Mouse (Mus musculus) heart, postnatal 4 days (tissue): ENCODE measurements around the gene Mcrip2. TPM values are rescaled to one million over a fixed set of nuclear protein-coding genes. Genes with fewer than 3 reads are reported as not detected.
A peak's percentile ranks its signal among the peaks of the same experiment; 100 is the strongest.

ENCODE experiments used
- DNase-seq: peaks from one replicate; pipeline ENCODE4 v3.0.0; 2021
- total RNA-seq, 2 experiments: library from RNA; stranded (reverse); gene quantifications; 2 replicates each; pipeline ENCODE4 v1.2.3; 2021

Mcrip2 gene
- total RNA-seq, 2 experiments from 2014 or later: 195 to 217 TPM

DNA sequence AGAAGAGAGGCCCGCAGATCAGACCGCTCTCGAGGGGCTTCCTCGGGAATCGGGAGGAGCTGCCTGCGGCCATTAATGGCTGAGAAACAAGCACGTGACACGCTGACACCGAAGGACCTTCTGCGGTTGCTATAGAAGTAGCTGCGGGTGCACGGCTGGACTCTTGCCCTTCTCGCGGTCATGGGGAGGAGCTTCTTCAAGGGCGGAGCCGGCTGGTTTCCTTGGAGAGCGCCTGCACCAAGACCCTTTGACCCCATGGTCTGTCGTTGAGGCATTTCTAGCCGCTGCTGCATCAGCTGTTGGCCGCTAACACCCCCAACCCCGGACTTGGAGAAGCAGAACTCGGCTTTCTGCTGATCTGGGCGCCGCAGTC, 35.3 kb downstream of the Mcrip2 start, which contains the start of gene Stub1:
TSS of gene Stub1 (minus strand) at position 114 of the 373 bp plus-strand sequence.
- DNase-seq: peak; percentile 94

DNA sequence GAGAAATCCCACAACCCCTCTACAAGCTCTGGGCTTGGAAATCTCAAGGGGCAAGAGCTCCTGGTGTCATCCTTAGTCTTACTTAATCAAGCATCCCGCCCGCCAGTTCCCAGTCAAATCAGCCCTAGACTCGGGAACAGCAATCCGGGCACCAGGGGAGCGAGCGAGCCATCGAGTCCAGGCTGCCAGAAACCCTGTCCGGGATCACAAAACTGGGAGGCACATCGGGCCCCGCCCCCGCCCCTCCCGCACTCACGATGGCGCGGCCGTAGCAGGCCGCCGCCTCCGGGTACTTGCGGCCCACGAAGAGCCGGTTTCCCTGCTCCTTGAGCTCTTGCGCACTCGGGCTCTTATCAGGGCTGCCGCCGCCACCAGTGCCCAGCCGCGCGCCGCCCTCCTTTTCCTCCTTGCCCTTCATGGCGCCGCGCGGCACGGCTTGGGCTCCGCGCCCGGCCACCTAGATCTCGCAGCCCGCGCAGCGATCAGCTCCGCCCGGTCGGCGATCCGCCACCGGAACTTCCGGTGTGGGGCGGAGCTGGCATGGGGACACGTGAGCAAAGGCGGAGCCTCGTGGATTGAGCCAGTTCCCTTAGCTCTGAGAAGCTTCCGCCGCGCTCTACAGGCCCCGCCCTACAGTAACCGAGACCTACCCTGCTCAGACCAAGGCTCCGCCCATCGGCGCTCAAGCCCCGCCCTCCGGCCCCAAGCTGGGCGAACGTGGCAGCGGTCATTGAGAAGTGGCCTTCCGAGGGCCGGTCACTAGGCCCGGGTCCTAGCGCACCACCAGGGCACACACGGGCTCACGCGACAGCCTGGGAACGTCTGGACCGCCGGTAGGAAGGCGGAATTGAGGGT, 35.9 kb downstream of the Mcrip2 start:
- DNase-seq: peak; percentile 100

GRCm38 (mm10) chr17:25831451-25832281, 36.9 kb downstream of the Mcrip2 start:
- peak; percentile 47 for DNase-seq

- no peak for DNase-seq
These were observed 37.6 kb downstream of the Mcrip2 start for GRCm38 (mm10) chr17:25830806-25831431.

- no peak for DNase-seq
These were observed 38.3 kb downstream of the Mcrip2 start for GRCm38 (mm10) chr17:25830200-25830753.

GRCm38 (mm10) chr17:25829558-25830017, 39.0 kb downstream of the Mcrip2 start:
- no peak for DNase-seq

DNA sequence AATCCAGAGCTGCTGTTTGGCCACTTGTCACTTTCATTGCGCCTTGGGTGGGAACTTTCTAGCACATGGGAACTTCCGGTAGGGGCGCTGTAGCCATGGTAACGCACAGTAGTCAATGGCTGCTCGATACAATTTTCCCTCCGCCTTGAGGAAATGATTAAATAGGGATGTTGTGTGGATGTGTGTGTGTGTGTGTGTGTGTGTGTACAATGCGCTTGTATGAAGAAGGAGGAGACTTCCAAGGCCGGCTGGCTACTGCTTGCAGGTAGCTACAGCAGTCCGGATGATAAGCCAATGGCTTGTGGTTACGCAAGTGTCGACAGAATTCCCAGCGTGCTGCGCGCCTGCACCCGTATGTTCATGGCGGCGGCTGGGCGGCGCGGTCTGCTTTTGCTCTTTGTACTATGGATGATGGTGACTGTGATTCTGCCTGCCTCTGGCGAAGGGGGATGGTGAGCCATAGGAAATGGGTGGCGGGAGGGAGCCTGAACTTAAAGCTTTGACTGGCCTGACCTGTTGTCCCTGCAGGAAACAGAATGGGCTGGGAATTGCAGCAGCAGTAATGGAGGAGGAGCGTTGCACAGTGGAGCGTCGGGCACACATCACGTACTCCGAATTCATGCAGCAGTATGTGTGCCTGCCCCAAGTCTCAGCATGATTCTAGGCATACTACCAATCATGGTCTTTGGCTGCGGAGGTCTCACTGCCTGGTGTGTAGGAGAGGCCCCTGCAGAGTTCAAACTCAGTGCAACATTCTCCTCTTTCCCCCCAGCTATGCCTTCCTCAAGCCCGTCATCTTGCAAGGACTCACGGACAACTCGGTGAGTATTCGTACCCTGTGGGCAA, 39.6 kb downstream of the Mcrip2 start, which contains the start of gene Jmjd8:
TSS of gene Jmjd8 (plus strand) at position 156 of the 846 bp plus-strand sequence.
- peak; percentile 78 for DNase-seq

DNA sequence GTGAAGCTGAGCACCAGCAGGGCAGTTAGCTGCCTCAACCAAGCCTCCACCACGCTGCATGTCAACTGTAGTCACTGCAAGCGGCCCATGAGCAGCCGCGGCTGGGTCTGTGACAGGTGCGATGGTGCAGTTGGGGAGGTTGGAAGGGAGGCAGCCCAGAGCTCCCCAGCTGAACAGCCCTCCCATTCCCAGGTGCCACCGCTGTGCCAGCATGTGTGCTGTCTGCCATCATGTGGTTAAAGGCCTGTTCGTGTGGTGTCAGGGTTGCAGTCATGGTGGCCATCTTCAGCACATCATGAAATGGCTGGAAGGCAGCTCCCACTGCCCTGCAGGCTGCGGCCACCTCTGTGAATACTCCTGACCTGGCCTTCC, 40.4 kb downstream of the Mcrip2 start:
- DNase-seq: no peak

GRCm38 (mm10) chr17:25827546-25828222, 40.9 kb downstream of the Mcrip2 start:
- no peak for DNase-seq

DNA sequence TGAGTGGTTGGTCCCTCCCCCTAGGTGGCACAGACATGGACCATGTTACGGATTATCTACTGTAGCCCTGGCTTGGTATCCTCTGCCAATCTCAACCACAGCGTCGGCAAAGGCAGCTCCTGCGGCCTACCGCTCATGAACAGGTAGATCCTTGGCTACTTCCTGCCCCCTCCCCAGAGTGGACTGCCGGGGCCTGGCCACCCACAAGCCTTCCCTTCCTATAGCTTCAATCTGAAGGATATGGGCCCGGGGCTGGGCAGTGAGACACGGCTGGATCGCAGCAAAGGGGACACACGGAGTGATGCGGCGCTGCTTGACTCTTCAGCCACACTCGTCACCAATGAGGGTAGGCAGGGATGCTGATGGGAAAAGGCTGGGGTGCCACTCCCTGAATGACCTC, 41.6 kb downstream of the Mcrip2 start:
- DNase-seq: no peak

DNA sequence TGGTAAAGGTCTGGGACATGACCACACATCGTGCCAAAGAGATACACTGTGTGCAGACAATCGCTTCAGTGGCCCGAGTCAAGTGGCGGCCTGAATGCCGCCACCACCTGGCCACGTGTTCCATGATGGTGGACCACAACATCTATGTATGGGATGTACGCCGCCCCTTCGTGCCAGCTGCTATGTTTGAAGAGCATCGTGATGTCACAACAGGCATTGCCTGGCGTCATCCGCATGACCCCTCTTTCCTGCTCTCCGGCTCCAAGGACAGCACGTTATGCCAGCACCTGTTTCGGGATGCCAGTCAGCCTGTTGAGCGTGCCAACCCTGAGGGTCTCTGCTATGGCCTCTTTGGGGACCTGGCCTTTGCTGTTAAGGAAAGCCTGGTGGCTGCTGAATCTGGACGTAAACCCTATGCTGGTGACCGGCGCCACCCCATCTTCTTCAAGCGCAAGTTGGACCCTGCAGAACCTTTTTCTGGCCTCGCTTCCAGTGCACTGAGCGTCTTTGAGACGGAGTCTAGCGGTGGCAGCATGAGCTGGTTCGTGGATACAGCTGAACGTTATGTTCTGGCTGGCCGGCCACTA, 42.5 kb downstream of the Mcrip2 start:
- no peak for DNase-seq

DNA sequence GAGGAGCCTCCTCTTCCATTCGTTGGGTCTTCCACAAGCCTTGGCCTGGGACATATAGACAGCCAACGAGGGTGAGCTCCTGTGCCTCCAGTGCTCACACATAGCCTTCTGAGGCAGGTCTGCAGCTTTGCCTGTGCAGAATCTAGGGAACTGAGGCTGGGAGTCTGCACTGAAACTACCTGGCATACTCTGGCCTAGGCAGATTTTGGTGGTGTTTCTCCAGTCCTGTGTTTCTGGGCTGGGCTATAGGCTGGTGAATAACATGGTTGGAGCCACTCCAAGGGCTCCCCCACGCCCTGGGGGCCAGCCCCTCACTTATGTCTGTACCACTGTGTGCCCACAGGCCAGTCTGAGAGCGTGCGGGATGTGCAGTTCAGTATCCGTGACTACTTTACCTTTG, 43.3 kb downstream of the Mcrip2 start:
- DNase-seq: no peak

DNA sequence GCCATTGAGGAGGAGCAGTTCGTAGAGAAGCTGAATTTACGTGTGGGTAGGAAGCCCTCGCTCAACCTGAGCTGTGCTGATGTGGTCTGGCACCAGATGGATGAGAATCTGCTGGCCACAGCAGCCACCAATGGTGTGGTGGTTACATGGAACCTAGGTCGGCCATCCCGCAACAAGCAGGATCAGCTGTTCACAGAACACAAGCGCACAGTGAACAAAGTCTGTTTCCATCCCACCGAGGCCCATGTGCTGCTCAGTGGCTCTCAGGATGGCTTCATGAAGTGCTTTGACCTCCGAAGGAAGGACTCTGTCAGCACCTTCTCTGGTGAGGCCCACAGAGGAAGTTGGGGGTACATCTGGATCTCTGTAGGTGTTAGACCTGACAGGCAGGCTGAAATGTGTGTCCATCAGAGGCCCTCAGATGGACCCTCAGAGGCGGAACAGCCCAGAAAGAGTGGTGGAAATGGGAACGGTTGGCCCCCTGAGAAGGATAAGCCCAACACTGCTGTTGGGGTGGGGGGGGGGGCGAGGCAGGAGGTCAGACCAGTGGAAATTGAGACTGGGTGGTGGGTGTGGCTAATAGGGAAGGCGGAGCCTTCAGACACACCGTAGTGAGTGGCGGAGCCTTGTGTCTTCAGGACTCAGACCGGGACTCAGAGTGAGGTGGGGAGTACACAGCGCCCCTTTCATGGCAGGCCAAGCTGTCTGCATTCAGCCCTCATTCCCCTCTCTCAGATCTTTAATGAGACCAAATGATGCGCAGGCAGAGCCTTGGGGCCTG, 44.0 kb downstream of the Mcrip2 start:
- DNase-seq: no peak

- peak; percentile 82 for DNase-seq
These were observed 45.1 kb downstream of the Mcrip2 start, which contains the start of gene Wdr24 for GRCm38 (mm10) chr17:25823452-25823851. Wdr24 (plus strand) TSS chr17:25823627.

DNA sequence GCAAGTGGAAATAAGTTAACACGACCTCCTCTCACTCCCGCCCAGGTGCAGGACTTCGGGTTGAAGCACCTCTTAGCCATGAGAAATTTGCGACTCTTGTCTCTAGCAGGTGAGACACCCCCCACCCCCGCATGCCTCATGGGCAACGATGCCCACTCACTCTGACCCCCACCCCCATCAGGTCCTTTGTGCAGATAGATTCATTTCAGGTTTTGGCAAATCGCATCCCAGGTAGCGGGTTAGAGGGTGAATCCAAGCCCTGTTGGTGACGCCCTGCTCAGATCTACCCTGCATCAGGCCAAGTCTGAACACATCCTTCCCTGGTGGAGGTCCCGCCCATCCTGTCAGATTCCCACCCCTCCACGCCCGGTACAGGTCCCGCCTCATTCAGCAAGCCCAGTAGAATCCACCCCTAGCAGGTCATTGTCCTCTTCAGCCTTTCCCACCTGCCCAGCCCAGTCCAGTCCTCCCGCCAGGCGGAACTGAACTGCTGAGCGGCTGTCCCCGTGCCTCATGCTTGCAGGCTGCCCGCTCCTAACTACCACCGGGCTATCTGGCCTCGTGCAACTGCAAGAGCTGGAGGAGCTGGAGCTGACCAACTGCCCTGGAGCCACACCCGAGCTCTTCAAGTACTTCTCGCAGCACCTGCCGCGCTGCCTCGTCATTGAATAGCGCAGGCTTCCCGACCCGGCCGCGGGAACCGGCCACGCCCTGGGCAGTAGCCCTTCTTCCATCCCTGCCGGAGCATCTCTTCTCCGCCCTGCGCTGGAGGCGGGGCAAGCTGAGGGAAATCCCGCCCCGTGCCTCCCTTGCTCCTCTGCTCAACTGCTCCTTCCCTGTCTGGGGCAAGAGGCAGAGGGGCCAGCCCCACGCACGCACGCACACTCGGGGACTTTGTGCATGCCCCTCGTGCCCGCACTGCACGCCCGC, 49.4 kb downstream of the Mcrip2 start:
- DNase-seq: no peak

DNA sequence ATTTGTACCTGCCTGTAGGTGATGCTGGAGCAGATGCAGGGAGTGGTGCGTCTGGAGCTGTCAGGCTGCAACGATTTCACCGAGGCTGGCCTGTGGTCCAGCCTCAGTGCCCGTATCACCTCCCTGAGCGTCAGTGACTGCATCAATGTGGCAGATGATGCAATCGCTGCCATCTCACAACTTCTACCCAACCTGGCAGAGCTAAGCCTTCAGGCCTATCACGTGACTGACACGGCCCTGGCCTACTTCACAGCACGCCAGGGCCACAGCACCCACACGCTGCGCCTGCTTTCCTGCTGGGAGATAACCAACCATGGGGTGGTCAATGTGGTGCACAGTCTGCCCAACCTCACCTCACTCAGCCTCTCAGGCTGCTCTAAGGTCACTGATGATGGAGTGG, 50.9 kb downstream of the Mcrip2 start:
- DNase-seq: no peak
